Mouse (Mus musculus) cerebellum, adult 9-10 months (tissue): ENCODE measurements at regions not wholly inside any gene's neighbourhood (a gene's known extent, or its start where the extent isn't known, plus 50 kb on each side); places are given as distances from the start of the nearest gene placed in this dataset.

Experiments used
- DNase-seq: peaks from one replicate; pipeline ENCODE4 v3.0.0; 2022

GRCm38 (mm10) chr12:26885831-26886634 lies 417.0 kb downstream of the Cmpk2 start:
- DNase-seq, result no peak

- no peak for DNase-seq
Measured at GRCm38 (mm10) chr12:26885083-26885482, 416.1 kb downstream of the Cmpk2 start.

GRCm38 (mm10) chr12:26884156-26884555 lies 415.2 kb downstream of the Cmpk2 start:
- no peak for DNase-seq

- no peak for DNase-seq
Measured at GRCm38 (mm10) chr12:26877691-26878121, 408.7 kb downstream of the Cmpk2 start.

GRCm38 (mm10) chr12:26877284-26877683 lies 408.3 kb downstream of the Cmpk2 start:
- no peak for DNase-seq

- DNase-seq, result no peak
Measured at GRCm38 (mm10) chr12:26872466-26872865, 403.5 kb downstream of the Cmpk2 start.

GRCm38 (mm10) chr12:26867731-26868130 lies 398.7 kb downstream of the Cmpk2 start:
- no peak for DNase-seq

GRCm38 (mm10) chr12:26855091-26855516 lies 386.1 kb downstream of the Cmpk2 start:
- peak; percentile 71 for DNase-seq

GRCm38 (mm10) chr12:26844917-26845316 lies 375.9 kb downstream of the Cmpk2 start:
- DNase-seq, result no peak

GRCm38 (mm10) chr12:26842696-26843095 lies 373.7 kb downstream of the Cmpk2 start:
- DNase-seq, result no peak

- DNase-seq, result no peak
Measured at GRCm38 (mm10) chr12:26821257-26821968, 352.4 kb downstream of the Cmpk2 start.

- DNase-seq, result peak; percentile 38
Measured at GRCm38 (mm10) chr12:26817866-26818265, 348.9 kb downstream of the Cmpk2 start.

GRCm38 (mm10) chr12:26815771-26816170 lies 346.8 kb downstream of the Cmpk2 start:
- DNase-seq, result no peak

GRCm38 (mm10) chr12:26810565-26811177 lies 341.7 kb downstream of the Cmpk2 start:
- no peak for DNase-seq

- DNase-seq, result no peak
Measured at GRCm38 (mm10) chr12:26809670-26810069, 340.7 kb downstream of the Cmpk2 start.

GRCm38 (mm10) chr12:26802542-26802941 lies 333.5 kb downstream of the Cmpk2 start:
- peak; percentile 57 for DNase-seq

- DNase-seq, result no peak
Measured at GRCm38 (mm10) chr12:26799310-26799709, 330.3 kb downstream of the Cmpk2 start.

GRCm38 (mm10) chr12:26796367-26796766 lies 327.4 kb downstream of the Cmpk2 start:
- no peak for DNase-seq

- no peak for DNase-seq
Measured at GRCm38 (mm10) chr12:26789336-26789846, 320.4 kb downstream of the Cmpk2 start.

- no peak for DNase-seq
Measured at GRCm38 (mm10) chr12:26785550-26785949, 316.5 kb downstream of the Cmpk2 start.

- no peak for DNase-seq
Measured at GRCm38 (mm10) chr12:26784426-26784825, 315.4 kb downstream of the Cmpk2 start.

GRCm38 (mm10) chr12:26783800-26784199 lies 314.8 kb downstream of the Cmpk2 start:
- no peak for DNase-seq

- peak; percentile 8 for DNase-seq
Measured at GRCm38 (mm10) chr12:26781537-26781936, 312.5 kb downstream of the Cmpk2 start.
